Mouse (Mus musculus) ovary, adult 18-20 months (tissue): ENCODE results near the gene Ak4.
"Not testable (repeated sequence)": the region's sequence is repeated elsewhere in the genome, so short reads cannot be mapped to it uniquely, and the experiment has no call there.

Source experiments
- DNase-seq: peaks from one replicate; pipeline ENCODE4 v3.0.0; 2022; ENCODE audit warnings: low spot score, mixed read lengths

The Ak4 gene

GRCm38 (mm10) chr4:101419151-101419910 lies at the start of gene Ak4:
Ak4 (plus strand) TSS chr4:101419277.
- peak; percentile 38 for DNase-seq

- DNase-seq: no peak
Observed at GRCm38 (mm10) chr4:101369738-101370275, 49.3 kb upstream of the Ak4 start.

DNA sequence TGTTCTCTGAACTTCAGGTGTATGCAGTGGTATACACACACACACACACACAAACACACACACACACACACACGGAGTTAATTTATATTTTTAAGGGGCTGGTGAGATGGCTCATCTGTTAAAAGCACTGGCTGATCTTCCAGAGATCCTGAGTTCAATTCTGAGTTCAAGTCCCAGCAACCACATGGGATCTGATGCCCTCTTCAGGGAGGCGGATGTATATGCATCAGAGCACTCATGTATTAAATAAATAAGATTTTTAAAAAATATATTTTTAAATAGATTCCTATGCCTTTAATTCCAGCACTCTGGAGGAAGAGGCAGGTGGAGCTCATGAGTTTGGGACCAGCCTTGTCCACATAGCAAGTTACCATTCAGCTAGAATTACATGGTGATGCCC lies 46.8 kb upstream of the Ak4 start:
- no peak for DNase-seq

DNA sequence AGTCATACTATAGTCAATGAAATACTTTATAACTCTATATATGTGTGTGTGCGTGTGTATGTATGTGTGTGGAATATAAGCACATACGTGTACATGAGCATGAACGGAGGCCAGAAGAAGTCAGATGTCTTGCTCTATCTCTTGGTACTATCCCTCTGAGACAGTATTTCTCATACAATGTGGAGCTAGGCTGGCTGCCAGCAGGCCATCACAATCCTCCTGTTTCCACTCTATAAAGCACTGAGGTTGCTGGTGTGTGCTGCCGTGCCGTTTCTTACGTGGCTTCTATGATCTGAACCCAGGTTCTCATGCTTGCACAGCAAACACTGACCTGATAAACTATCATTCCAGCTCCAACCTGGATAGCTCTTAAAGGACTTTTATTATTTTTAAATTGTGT lies 46.3 kb upstream of the Ak4 start:
- DNase-seq: no peak

GRCm38 (mm10) chr4:101374104-101374503 lies 45.0 kb upstream of the Ak4 start:
- no peak for DNase-seq

DNA sequence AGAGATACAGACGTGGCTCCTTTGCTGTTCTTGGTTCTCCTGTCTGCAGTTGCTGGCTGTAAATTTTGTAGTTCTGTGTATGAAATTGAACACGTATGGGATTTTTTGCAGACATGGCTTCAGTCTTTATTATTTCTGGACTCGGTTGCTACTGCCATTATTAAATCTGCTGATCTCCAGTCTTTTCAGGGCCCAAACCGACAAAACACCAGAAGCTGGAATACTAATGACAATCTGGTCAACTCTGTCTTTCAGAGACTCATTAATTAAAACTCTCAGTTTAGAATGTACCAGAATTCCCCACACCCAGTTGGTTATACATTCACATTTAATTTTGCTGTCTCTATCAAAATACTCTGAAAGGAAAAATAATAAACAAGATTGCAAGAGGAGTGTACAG lies 42.2 kb upstream of the Ak4 start:
- DNase-seq: no peak

- peak; percentile 67 for DNase-seq
Observed at GRCm38 (mm10) chr4:101378241-101378640, 40.8 kb upstream of the Ak4 start.

DNA sequence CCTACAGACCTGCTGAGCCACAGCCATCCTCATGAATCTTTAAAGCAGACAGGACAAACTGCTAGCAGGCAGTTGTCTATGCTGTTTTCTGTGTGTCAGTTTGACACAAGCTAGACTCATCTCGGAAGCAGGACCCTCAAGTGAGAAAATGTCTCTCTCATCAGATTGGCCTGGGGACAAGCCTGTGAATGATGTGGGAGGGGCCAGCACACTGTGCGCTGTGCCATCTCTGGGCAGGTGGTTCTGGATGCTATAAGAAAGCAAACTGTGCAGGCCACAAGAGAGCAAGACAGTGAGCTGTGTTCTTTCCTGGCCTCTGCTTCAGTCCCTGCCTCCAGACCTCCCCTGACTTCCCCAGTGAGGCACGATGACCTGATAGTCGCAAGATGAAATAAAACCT lies 40.3 kb upstream of the Ak4 start:
- DNase-seq: no peak

DNA sequence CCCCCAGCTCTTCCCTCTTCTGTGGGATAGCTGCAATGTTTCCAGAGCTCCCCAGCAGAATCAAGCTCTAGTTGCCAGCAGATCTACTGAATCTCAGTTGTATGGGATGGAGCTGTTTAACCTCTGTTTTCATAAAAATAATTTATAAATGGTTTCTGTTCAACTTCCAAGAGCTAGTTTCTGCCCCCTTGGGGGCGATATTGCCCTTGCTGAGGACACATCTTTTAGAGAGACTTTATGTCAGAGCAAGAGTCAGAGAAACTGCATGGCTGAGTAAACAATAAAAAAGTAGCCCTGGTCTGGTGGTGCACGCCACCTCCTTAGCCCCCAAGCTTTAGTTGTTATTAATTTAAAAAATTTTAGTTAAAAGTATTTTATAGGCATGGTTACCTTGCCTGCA lies 34.1 kb upstream of the Ak4 start:
- no peak for DNase-seq

DNA sequence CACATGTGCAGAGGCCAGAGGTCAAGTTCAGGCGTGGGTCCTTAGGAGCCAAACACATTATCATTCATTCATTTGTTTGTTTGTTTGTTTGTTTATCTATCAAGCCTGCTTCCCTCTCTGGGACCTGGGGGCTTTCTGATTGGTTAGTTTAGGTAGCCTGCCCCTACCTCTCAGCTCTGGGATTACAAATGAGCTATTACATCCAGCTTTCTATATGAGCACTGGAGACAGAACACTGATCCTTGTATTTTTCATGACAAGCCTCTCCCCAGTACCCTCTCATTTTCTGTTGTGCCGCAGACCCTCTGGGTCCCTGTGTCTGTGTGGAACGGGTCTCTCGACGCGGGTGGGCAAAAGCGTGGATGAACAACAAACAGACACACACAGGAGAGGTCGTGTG lies 30.8 kb upstream of the Ak4 start:
- no peak for DNase-seq

- DNase-seq: not testable (repeated sequence)
Observed at GRCm38 (mm10) chr4:101388656-101389055, 30.4 kb upstream of the Ak4 start.

DNA sequence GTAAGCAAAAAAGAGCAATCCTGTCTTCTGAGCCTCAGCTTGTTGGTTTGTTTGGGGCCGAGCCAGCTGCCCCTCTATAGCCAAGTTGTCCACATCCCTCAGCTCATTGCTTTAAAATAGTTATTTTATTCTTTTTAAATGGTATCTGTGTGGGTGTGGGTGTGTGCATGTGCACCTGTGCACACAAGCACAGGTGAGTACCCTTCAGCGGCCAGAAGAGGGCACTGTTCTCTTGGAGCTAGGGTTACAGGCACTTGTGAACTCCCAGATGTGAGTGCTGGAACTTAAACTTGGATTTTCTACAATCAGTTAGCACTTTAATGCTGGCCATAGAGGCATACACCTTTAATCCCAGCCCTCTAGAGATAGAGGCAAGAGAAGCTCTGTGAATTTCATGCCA lies 26.8 kb upstream of the Ak4 start:
- no peak for DNase-seq

GRCm38 (mm10) chr4:101393292-101393711 lies 25.8 kb upstream of the Ak4 start:
- DNase-seq: peak; percentile 6

DNA sequence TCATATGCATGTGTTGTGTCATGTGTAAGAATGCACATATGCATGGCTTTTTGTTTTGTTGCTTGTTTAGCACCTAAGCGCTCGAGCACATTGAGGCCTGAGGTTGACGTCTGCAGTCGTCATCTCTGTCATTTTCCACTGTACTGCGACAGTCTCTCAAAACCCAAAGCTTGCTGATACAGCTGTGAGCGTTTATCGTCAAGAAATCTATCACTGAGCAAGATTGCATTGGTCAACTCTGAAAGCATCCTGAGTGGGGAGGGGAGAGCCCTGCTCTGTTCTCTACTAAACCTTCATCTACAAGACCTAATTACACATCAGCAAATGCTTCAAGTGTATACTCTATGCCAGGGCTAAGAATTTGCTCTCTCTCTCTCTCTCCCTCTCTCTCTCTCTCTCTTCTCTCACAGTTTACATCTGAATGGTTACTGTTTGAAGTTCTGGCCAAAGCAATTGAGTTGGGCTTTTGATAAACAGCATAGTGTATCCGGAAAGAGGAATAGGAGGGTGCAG lies 24.0 kb upstream of the Ak4 start:
- DNase-seq: no peak

- no peak for DNase-seq
Observed at GRCm38 (mm10) chr4:101400025-101400594, 19.0 kb upstream of the Ak4 start.

GRCm38 (mm10) chr4:101401945-101402344 lies 17.1 kb upstream of the Ak4 start:
- DNase-seq: no peak

DNA sequence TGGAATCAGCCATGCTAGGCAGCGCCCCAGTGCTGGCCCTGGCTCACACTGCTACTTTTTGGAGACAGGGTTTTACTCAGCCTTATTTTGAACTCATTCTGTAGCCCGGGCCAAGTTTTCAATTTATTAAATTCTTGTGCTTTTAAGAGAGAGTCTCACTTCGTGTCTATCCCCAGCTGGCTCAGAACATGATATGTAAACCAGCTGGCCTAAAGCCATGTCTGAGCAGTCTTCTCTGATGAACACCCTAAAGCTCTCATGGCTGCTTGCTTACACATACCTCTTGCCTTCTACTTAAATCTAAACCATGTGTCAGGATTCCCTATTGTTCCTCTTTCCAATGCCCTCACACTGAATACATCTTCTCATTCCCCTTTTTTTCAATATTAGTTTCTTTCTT lies 14.2 kb upstream of the Ak4 start:
- no peak for DNase-seq

- DNase-seq: no peak
Observed at GRCm38 (mm10) chr4:101406411-101407196, 12.5 kb upstream of the Ak4 start.

- DNase-seq: no peak
Observed at GRCm38 (mm10) chr4:101416966-101417365, 2.1 kb upstream of the Ak4 start.

DNA sequence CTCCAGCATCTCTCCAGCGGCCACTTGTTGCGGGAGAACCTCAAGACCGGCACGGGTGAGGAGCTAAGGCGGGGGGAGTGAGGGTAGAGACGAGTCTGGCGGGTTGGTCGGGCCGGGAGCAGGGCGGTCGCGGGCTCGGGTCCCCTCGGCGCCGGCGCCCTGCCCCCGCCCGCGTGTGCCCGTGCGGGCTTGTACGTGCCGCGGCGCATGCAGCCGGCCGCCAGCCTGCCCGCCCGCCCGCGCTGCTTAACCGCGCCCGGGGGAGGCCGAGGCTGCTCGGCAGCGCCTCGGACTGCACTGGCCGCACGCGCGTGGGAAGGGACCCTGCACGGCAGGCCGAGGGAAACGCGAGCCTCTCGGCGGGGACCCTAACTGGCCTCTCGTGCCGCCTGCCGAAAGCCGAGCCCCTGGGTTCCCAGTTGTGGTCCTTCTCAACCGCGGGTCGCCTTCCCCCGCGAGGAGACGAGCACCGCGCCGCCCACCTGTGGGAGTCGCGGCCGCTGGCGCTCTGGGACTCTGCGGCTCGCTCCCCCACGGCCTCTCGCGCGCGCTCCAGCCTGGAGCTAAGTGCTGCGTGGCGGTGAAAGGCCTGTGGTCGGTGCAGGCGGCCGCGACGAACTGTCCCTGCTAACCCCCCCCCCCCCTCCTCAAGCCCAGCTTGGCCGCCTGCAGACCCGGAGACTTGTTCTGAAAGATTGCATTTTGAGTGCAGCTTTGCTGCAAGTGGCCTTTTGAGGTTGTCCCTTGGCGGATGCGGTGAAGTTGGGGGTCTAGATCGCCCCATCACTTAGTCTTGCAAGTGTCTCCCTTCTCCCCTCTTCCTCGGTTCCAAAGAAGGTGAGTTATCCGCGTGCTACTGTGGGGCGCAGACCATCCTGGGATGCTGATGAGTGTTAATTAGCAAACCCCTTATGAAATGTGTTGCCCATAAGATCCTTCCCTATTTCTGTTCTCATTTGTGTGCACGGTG lies 1.1 kb downstream of the Ak4 start:
- DNase-seq: no peak

DNA sequence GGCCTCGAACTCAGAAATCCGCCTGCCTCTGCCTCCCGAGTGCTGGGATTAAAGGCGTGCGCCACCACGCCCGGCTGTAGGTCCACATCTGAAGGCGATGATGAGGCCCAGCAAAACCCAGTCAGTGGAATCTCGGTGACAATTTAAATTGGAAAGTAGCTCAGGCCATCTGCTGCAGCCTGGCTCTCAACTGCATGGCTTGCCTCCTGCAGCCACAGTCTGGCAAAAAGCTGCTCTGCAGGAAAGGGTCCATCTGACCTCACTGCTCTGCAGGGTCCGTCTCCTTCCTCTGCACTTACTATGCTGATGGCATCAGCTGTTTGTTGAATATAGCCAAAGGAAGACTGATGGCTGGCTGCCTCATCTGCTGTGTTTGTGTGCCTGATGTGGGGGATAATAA lies 3.9 kb downstream of the Ak4 start:
- DNase-seq: no peak
